Mouse (Mus musculus) liver, postnatal 0 days (tissue): ENCODE results near the gene Rabl2. TPM values are rescaled to one million over a fixed set of nuclear protein-coding genes. Genes with fewer than 3 reads are reported as not detected.

Source experiments
- ATAC-seq: fragments of 200-750 bp; cut with Nextera tagmentation; 2 replicates; pipeline ENCODE4 v1.8.0; 2017; ENCODE audit warnings: mild to moderate bottlenecking, moderate library complexity
- DNase-seq: peaks from one replicate; pipeline ENCODE4 v3.0.0-alpha.2; 2016
- H3K27ac ChIP-seq: fragments of 300-500 bp; sonication (generic); 2 replicates; pipeline ENCODE4 v1.5.1; 2014; ENCODE audit warnings: antibody characterized with exemption, moderate library complexity, mild to moderate bottlenecking, low read depth
- H3K27me3 ChIP-seq: fragments of 300-500 bp; sonication (generic); 2 replicates; pipeline ENCODE4 v1.6.1; 2014; ENCODE audit warnings: low read length, control low read depth, mixed read lengths; ENCODE audit not compliant: insufficient read depth
- H3K36me3 ChIP-seq: fragments of 300-500 bp; sonication (generic); replicated peaks from 2 replicates; pipeline ENCODE4 v1.6.1; 2014; ENCODE audit warnings: mild to moderate bottlenecking, control low read depth, low read length, moderate library complexity, mixed read lengths; ENCODE audit not compliant: insufficient read depth
- H3K4me1 ChIP-seq: fragments of 300-500 bp; sonication (generic); 2 replicates; pipeline ENCODE4 v1.6.1; 2014; ENCODE audit warnings: antibody characterized with exemption, mild to moderate bottlenecking, control low read depth; ENCODE audit not compliant: insufficient read depth
- H3K4me2 ChIP-seq: fragments of 300-500 bp; sonication (generic); 2 replicates; pipeline ENCODE4 v1.6.1; 2014; ENCODE audit warnings: low read depth, mild to moderate bottlenecking, low read length, moderate library complexity, mixed read lengths
- H3K4me3 ChIP-seq: fragments of 300-500 bp; sonication (generic); 2 replicates; pipeline ENCODE4 v1.5.1; 2014; ENCODE audit warnings: low read depth, low read length
- H3K9ac ChIP-seq: fragments of 300-500 bp; sonication (generic); replicated peaks from 2 replicates; pipeline ENCODE4 v1.6.1; 2014; ENCODE audit warnings: mild to moderate bottlenecking, moderate library complexity
- H3K9me3 ChIP-seq: fragments of 300-500 bp; sonication (generic); 2 replicates; pipeline ENCODE4 v1.6.1; 2016; ENCODE audit warnings: mild to moderate bottlenecking, control low read depth, low read length, mixed read lengths
- CTCF ChIP-seq: sonication (generic); IDR thresholded peaks from 2 replicates; pipeline ENCODE4 v1.5.1; 2016; ENCODE audit warnings: antibody characterized with exemption, low read depth
- EP300 ChIP-seq: IDR thresholded peaks from 2 replicates; pipeline ENCODE4 v1.6.1; 2016; ENCODE audit warnings: antibody characterized with exemption, low read depth, mild to moderate bottlenecking
- WGBS: fragments of 180-500 bp; shearing (Covaris S2); extraction: QIAGEN DNeasy Blood & Tissue Kit; methylation state at CpG from one replicate; pipeline ENCODE4 v1.1.7; 2014; ENCODE audit not compliant: insufficient replicate concordance; 5-methylcytosine and 5-hydroxymethylcytosine counted together
- polyA plus RNA-seq: library from polyadenylated mRNA; unstranded; fragments of >200 nt; fragmentation: Nextera tagmentation; extraction: Ambion mirVana; gene quantifications from 2 replicates; pipeline ENCODE4 v1.2.1, GENCODE M21; 2015

Rabl2 gene
- polyA plus RNA-seq, 1 experiment from 2014 or later = 3.2 TPM

- Histone ChIP-seq H3K27me3 (peaks cover 4% of the 10 kb centered on the region; the same call in 1 of the 2 replicates), H3K9ac (no peak overlapping the region), H3K27ac (no peak overlapping the region), H3K9me3 (no peaks in the 10 kb centered on the region), H3K4me1 (no peaks in the 10 kb centered on the region), H3K4me3 (no peak overlapping the region), H3K36me3 (no peaks in the 10 kb centered on the region), H3K4me2 (no peak overlapping the region)
- no peak for DNase-seq
- TF ChIP-seq EP300 = no peak
- TF ChIP-seq CTCF = no peak
- ATAC-seq = no peak
- 74% methylated on average over 8 of the region's 8 CpGs for whole genome bisulfite sequencing
These were observed 44.4 kb downstream of the Rabl2 start for GRCm38 (mm10) chr15:89547321-89547720.

GRCm38 (mm10) chr15:89544171-89544570 is 47.6 kb downstream of the Rabl2 start:
- Histone ChIP-seq H3K9ac (no peak overlapping the region), H3K27ac (no peak overlapping the region), H3K9me3 (no peaks in the 10 kb centered on the region), H3K4me3 (no peak overlapping the region), H3K4me2 (no peak overlapping the region), H3K4me1 (no peaks in the 10 kb centered on the region), H3K36me3 (no peaks in the 10 kb centered on the region), H3K27me3 (peaks cover 4% of the 10 kb centered on the region; the same call in 1 of the 2 replicates)
- TF ChIP-seq CTCF (no peak), EP300 (no peak)
- ATAC-seq (no peak), DNase-seq (no peak)
- 90% methylated on average over 7 of the region's 7 CpGs for WGBS

- no peak for ATAC-seq
- 82% methylated on average over 10 of the region's 10 CpGs for WGBS
These were observed 57.9 kb downstream of the Rabl2 start for GRCm38 (mm10) chr15:89533843-89534207.

DNA sequence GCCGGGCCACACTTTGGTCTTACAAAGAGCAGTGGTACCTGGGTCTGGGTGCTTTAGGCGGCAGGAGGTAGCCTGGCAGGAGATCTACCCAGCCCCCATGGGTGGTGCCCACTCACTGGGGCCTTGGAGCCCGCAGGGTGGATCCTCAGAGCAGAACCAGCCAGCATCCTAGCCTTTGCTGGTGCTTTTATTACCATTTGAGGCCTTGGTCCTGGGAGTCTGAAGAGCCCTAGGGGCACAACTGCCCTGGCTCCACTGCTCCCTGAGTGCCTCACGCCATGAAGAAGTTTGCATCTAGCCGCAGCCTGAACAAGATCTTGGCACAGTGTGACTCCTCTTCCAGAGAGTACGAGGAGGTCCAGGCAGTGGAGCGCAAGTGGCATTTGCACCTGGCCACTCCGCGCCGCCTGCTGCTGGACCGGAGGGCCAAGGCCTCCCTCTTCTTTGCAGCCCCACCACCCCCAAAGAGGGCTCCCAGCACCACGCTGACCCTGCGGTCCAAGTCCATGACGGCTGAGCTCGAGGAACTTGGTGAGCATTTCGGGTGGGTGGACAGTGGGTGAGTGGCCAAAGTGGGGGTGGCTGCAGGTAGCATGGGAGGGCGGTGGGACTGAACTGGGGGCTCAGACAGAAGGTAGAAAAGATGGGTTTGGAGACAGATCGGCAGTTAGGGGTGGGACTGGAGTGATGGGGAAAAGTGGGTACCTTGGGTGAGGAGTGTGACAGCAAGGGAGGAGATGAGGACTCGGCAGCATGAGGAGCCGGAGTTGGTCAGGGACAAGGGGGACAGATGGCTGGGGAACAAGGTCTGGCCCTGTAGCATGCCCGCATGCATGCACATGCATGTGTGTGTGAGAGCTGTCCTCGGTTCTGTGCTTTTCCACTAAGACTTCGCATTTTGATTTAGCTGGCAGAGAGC is 58.5 kb downstream of the Rabl2 start:
- Histone ChIP-seq H3K4me3 (no peak overlapping the region), H3K9ac (no peak overlapping the region), H3K4me1 (no peaks in the 10 kb centered on the region), H3K4me2 (no peak overlapping the region), H3K27me3 (no peaks in the 10 kb centered on the region), H3K36me3 (no peaks in the 10 kb centered on the region), H3K9me3 (no peaks in the 10 kb centered on the region), H3K27ac (no peak overlapping the region)
- no peak for ATAC-seq
- TF ChIP-seq EP300 (no peak), CTCF (no peak)
- DNase-seq = no peak
- 84% methylated on average over 23 of the region's 23 CpGs for WGBS

More at GRCm38 (mm10) chr15:89533843-89534207, 57.9 kb downstream of the Rabl2 start:
- Histone ChIP-seq H3K27me3 (no peaks in the 10 kb centered on the region), H3K4me1 (no peaks in the 10 kb centered on the region), H3K9me3 (no peaks in the 10 kb centered on the region), H3K9ac (no peak overlapping the region), H3K4me2 (no peak overlapping the region), H3K36me3 (no peaks in the 10 kb centered on the region), H3K4me3 (no peak overlapping the region), H3K27ac (no peak overlapping the region)
- TF ChIP-seq EP300 = no peak
- DNase-seq = no peak

Other genes with a start within 250 kb of the Rabl2 start
- 22.1 and 24.0 TPM in 2 replicates for gene Lmf2, start 236.3 kb downstream of the Rabl2 start, polyA plus RNA-seq
- gene Ncaph2, start 236.2 kb downstream of the Rabl2 start, polyA plus RNA-seq = 59.4 and 59.8 TPM in 2 replicates
- 9.1 and 10.1 TPM in 2 replicates for gene Sco2, start 218.1 kb downstream of the Rabl2 start, polyA plus RNA-seq
- 5.8 and 7.7 TPM in 2 replicates for gene Tymp, start 214.9 kb downstream of the Rabl2 start, polyA plus RNA-seq
- gene Odf3b, start 212.6 kb downstream of the Rabl2 start, polyA plus RNA-seq = 1.8 and 2.0 TPM in 2 replicates
- gene Klhdc7b, start 207.0 kb downstream of the Rabl2 start, polyA plus RNA-seq = not detected in 2 replicates
- gene Syce3, start 181.4 kb downstream of the Rabl2 start, polyA plus RNA-seq = not detected in 2 replicates
- gene Cpt1b, start 166.1 kb downstream of the Rabl2 start, polyA plus RNA-seq = 10.7 and 12.4 TPM in 2 replicates
- 0.64 and 1.5 TPM in 2 replicates for gene C730034F03Rik, start 162.3 kb downstream of the Rabl2 start, polyA plus RNA-seq
- gene Gm44502, start 162.2 kb downstream of the Rabl2 start, polyA plus RNA-seq = not detected in 2 replicates
- 42.7 and 44.3 TPM in 2 replicates for gene Chkb, start 162.0 kb downstream of the Rabl2 start, polyA plus RNA-seq
- not detected in 2 replicates for gene Mapk8ip2, start 138.0 kb downstream of the Rabl2 start, polyA plus RNA-seq
- gene Arsa, start 114.5 kb downstream of the Rabl2 start, polyA plus RNA-seq = 4.7 and 5.5 TPM in 2 replicates
- 0.27 and 0.81 TPM in 2 replicates for gene Shank3, start 92.3 kb downstream of the Rabl2 start, polyA plus RNA-seq
- 0.09 TPM in 1 of 2 replicates, not detected in the other for gene Acr, start 23.6 kb downstream of the Rabl2 start, polyA plus RNA-seq
- not detected in 2 replicates for gene Syt10, start 249.9 kb upstream of the Rabl2 start, polyA plus RNA-seq